Mouse (Mus musculus): ENCODE measurements at regions not wholly inside any gene's neighbourhood (a gene's known extent, or its start where the extent isn't known, plus 50 kb on each side); places are given as distances from the start of the nearest gene placed in this dataset.

- DNase-seq (ENCODE audit: low spot score in 2 of 2) = no peak
Observed at GRCm38 (mm10) chr10:23480474-23480873, 129.9 kb upstream of the Eya4 start.

GRCm38 (mm10) chr10:23478902-23479301 lies 128.3 kb upstream of the Eya4 start:
- DNase-seq (ENCODE audit: low spot score in 2 of 2) = no peak

GRCm38 (mm10) chr10:23477104-23477503 lies 126.5 kb upstream of the Eya4 start:
- DNase-seq (ENCODE audit: low spot score in 2 of 2) = no peak

GRCm38 (mm10) chr10:23450997-23451396 lies 100.4 kb upstream of the Eya4 start:
- no peak for DNase-seq (ENCODE audit: low spot score in 2 of 2)

- no peak for DNase-seq (ENCODE audit: low spot score in 2 of 2)
Observed at GRCm38 (mm10) chr10:23450647-23450979, 100.0 kb upstream of the Eya4 start.

GRCm38 (mm10) chr10:23449860-23450646 lies 99.5 kb upstream of the Eya4 start:
- no peak for DNase-seq (ENCODE audit: low spot score in 2 of 2)

- no peak for DNase-seq (ENCODE audit: low spot score in 2 of 2)
Observed at GRCm38 (mm10) chr10:23448976-23449859, 98.6 kb upstream of the Eya4 start.

GRCm38 (mm10) chr10:23430376-23430775 lies 79.8 kb upstream of the Eya4 start:
- DNase-seq (ENCODE audit: low spot score in 2 of 2) = no peak

GRCm38 (mm10) chr10:23413794-23414518 lies 63.4 kb upstream of the Eya4 start:
- no peak for DNase-seq (ENCODE audit: low spot score in 2 of 2)

- no peak for DNase-seq (ENCODE audit: low spot score in 2 of 2)
Observed at GRCm38 (mm10) chr10:23403351-23403938, 52.9 kb upstream of the Eya4 start.

All from heart, adult 9 months (tissue).